Mouse (Mus musculus): ENCODE measurements around the gene Chn1.

Gene Chn1

DNA sequence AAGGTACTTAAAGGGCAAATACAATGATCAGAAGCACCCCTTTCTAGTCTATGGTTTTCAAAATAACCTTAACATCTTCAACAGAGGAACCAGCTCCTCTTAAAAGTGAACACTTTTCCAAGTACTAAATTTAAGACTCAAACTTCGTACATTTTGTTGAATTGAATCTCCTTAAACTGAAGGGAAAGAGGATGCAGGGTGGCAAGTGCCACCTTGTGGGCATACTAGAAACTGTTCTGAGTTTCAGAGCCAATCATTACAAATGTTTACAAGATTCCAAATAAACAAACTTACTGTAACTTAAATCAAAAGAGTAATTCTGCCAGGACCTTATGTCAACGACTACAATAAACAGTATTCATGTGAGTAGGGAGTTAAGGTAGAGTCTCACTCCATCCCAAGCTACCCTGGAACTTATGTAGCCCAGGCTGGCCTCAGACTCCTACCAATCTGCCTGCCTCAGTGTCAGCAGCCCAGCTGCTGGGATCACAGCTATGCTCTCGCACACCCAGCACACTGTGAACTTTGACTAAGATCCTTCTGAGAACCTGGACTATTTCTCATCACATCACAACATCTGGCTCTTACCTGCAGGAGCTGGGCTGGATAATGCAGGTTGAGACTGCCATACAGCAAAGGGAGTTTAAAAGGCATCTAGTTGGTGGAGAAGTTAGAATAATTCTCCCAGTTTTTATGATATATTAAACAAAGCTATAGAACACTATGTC, 29.3 kb downstream of the Chn1 start:
- no peak for DNase-seq

DNA sequence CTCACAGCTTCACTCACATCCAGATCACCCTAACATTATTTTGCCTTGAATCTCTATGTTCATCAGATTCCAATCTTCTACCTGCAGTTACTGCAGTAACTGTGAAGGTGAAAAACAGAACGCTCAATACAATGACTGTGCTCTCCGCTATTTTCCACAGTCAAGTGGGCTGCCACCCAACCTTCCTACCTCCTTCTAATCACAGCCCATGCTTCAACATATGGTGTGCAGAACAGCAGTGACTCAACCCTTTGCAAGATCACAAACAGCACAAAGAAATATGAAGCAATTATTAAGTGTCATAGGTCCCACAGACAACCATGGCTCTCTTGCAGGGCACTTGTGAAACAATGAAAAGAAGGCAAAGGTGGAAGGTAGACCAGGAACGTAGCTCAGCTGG, 33.9 kb downstream of the Chn1 start:
- no peak for DNase-seq

DNA sequence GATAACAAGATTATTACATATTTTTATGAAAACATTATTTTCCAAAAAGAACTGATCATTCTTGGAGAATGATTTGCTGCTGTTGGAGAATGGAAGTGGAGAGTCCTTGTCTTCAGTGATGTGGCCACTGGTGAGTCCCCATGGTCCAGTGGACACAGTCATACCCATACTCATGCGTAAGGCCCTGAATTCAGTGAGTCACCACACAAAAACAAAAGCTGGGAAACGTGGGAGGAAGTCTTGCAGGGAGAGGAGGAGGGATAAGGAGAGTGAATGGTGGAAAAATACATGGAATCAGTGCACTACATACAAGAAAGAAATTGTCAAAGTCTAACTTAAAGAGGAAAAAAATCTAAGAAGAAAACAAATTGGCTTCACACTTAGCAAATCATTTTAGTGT, 47.3 kb downstream of the Chn1 start:
- DNase-seq: no peak

DNA sequence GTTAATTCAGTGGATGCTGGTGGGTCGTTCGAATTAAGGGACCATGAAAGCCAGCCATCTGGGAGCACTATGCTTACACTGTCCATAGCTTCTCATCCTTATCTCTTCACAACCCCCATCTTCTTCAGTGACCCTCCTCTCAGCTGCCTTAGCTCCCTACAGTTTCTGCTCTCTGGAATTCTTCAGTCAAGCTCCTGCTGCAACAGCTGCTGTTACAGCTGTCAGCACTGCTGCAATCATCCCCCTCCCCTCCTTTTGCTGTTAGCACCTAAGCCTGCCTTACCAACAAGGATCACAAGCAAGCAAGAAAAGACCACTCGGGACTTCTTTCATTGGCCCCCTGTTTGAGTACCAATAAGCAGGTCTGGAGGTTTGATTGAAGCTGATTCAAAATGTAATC, 50.2 kb downstream of the Chn1 start:
- no peak for DNase-seq

- DNase-seq: peak; percentile 16
Measured at GRCm38 (mm10) chr2:73721821-73722220, 53.3 kb downstream of the Chn1 start.

- DNase-seq: no peak
Measured at GRCm38 (mm10) chr2:73712481-73712880, 62.7 kb downstream of the Chn1 start.

- no peak for DNase-seq
Measured at GRCm38 (mm10) chr2:73693045-73693444, 82.1 kb downstream of the Chn1 start.

DNA sequence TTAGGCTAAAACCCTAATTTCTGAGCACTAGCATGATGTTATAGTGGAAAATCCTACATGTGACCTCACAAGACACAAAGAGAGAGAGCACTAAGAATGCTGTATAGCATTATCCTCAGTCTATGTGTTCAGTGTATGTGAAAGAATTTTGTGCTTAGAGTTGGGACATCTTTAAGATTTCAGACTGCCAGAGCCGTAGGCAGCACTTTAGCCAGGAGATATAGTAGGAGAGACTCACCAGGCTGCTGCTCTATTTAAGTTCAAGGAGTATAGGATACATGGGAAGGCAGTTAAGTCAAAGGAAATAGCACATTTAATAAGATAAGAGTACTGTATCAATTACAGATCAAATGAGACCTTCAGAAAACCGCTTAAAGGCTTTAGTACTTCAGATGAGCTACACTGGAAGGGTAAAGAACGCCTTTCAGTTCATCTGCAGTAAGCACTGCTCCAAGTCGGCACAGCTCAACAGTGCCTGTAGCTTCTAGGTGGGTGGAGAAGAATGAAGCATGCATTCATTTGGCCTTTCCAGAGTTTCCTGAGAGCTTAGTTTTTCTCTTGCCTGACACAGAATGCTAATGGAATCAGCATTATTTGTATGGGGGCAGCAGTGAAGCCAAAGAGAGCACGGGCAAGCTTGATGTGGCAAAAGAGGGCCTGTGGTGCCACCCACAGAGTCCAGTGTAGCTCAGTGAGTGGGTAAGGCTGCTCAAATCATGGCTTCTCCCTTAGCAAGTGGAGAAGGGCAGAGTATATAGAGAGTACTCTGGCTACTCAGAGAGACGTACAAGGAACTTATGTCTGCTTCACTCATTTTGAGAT, 84.2 kb downstream of the Chn1 start:
- no peak for DNase-seq

DNA sequence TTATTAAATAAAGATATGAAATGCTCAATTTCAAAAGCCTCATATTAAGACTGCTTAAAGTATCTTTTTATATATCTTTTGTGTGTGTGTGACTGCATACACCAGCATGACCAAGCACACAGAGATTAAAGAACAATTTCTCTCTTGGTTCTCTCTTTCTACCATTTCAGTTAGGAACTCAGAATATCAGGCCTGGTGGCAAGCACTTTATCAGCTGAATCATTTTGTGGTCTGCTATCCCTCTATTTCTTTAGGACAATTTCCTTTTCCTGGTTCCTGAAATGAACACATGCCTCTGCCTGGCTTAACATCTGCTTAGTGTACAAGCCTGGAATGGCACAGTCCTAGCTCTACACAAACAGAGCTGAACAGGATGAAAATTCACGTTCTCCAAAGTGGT, 92.6 kb downstream of the Chn1 start:
- no peak for DNase-seq

- DNase-seq: no peak
Measured at GRCm38 (mm10) chr2:73680425-73681027, 94.6 kb downstream of the Chn1 start.

DNA sequence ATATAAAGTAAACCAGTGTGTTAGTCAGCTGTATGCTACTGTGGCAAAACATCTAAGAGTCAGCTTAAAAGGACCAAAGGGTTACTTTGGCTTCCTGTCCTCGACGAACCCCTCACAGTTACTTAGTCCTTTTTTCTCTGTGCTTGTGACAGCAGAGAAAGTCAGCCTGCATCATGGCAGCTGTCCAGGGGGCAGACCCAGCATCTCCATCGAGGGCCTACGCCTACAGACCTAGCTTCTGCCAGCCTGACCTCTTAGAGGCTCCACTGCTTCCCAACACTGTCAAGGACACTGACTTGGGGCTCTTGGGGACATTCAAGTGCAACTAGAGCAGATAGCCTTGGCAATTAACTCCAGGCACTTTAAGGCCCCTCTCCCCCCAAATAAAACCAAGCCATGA, 106.5 kb downstream of the Chn1 start:
- DNase-seq: no peak

GRCm38 (mm10) chr2:73660566-73661134, 114.5 kb downstream of the Chn1 start:
- no peak for DNase-seq

GRCm38 (mm10) chr2:73659726-73660565, 115.2 kb downstream of the Chn1 start:
- DNase-seq: no peak

GRCm38 (mm10) chr2:73659041-73659440, 116.1 kb downstream of the Chn1 start:
- DNase-seq: no peak

DNA sequence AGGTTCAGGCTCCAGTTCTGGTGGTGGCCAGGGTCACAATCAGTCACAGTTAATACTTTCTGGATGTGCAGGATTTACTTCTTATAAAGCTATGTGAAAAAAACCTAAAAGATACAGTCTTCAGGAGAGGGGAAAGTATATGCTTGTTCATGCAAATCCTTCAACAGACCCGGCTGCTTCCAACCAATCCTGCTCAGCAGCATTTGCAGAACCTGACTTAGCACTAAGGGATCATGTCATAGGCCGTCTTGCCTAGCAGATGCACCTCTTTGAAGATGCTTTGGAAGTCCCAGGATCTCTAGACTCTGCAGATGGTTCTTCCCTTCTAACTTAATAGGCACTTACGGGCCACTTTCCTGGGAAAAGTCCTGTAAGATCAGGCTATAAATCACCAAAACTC, 117.2 kb downstream of the Chn1 start:
- DNase-seq: no peak

- peak; percentile 64 for DNase-seq
Measured at GRCm38 (mm10) chr2:73657151-73657550, 118.0 kb downstream of the Chn1 start.

GRCm38 (mm10) chr2:73655663-73656062, 119.5 kb downstream of the Chn1 start:
- DNase-seq: no peak

GRCm38 (mm10) chr2:73654892-73655243, 120.3 kb downstream of the Chn1 start:
- no peak for DNase-seq

DNA sequence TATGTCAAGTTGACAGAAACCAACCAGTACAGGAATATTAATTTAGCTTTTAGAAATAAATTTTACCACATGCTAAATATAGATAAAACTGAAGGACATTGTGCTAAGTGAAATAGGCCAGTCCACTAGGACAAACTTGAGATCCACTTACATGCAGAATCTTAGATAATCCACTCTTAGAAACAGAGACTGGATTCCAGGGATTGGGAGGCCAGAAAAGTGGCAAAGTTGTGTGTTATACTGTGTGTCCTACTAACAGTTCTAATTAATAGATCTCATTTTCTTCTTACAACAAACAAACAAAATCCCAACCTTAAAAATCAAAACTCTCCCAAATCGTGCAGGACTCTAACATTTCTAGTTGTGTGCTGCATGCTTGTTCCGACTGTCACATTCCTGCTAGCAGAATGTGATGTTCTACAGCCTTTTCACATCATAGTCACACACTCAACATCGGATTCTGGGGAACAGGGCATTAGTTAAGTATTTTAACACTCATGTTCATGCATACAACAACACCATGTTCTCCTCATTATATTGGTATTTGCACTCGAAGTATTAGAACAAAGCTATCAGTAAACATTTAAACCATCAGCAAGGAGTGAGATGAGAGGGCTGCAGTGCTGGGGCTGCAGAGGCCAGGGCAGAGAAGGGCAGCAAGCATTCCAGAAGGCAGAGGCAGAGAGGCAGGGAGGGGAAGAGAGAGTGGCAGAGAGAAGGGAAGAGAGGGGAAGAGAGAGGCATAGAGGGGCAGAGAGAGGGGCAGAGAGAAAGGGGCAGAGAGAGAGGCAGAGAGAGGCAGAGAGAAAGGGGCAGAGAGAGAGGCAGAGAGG, 120.9 kb downstream of the Chn1 start:
- no peak for DNase-seq

DNA sequence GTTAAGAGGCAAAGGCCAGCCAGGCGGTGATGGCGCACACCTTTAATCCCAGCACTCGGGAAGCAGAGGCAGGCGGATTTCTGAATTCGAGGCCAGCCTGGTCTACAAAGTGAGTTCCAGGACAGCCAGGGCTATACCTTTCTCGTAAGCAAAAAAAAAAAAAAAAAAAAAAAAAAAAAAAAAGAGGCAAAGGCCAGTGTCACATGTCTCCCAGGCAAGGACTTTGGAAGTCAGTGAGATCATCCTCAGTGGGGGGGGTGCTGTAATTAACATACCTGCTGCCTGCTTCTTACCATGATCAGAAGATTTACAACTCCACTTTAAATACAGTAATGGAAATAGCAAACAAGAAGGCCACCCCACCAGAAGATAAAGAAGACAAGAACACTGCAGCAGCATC, 137.5 kb downstream of the Chn1 start:
- peak; percentile 22 for DNase-seq

- DNase-seq: peak; percentile 54
Measured at GRCm38 (mm10) chr2:73636387-73636786, 138.8 kb downstream of the Chn1 start.

GRCm38 (mm10) chr2:73631816-73632215, 143.3 kb downstream of the Chn1 start:
- no peak for DNase-seq
